Mouse (Mus musculus) midbrain, embryonic 10.5 days (tissue): Measurements from ENCODE around the gene Nek11. TPM values are rescaled to one million over a fixed set of nuclear protein-coding genes. Genes with fewer than 3 reads are reported as not detected.

Experiments used
- DNase-seq: peaks from one replicate; pipeline ENCODE4 v3.0.0-alpha.2; 2017; ENCODE audit warnings: low spot score
- H3K27ac ChIP-seq: fragments of 300-500 bp; sonication (generic); replicated peaks from 2 replicates; pipeline ENCODE4 v1.5.1; 2016; ENCODE audit warnings: mild to moderate bottlenecking
- H3K27me3 ChIP-seq: fragments of 300-500 bp; sonication (generic); 2 replicates; pipeline ENCODE4 v1.6.1; 2016; ENCODE audit warnings: low read depth, mild to moderate bottlenecking; ENCODE audit not compliant: poor library complexity, severe bottlenecking
- H3K36me3 ChIP-seq: fragments of 300-500 bp; sonication (generic); 2 replicates; pipeline ENCODE4 v1.6.1; 2016; ENCODE audit warnings: mild to moderate bottlenecking, moderate library complexity
- H3K4me1 ChIP-seq: fragments of 300-500 bp; sonication (generic); 2 replicates; pipeline ENCODE4 v1.6.1; 2016
- H3K4me3 ChIP-seq: fragments of 300-500 bp; sonication (generic); 2 replicates; pipeline ENCODE4 v1.5.1; 2016; ENCODE audit warnings: mild to moderate bottlenecking, moderate library complexity
- H3K9me3 ChIP-seq: fragments of 300-500 bp; sonication (generic); replicated peaks from 2 replicates; pipeline ENCODE4 v1.6.1; 2016; ENCODE audit warnings: mild to moderate bottlenecking
- WGBS: fragments of 180-500 bp; shearing (Covaris S2); methylation state at CpG from one replicate; pipeline ENCODE4 v1.1.7; 2016; 5-methylcytosine and 5-hydroxymethylcytosine counted together
- polyA plus RNA-seq: library from polyadenylated mRNA; unstranded; fragments of >200 nt; fragmentation: Nextera tagmentation; extraction: Ambion mirVana; gene quantifications from 2 replicates; pipeline ENCODE4 v1.2.1, GENCODE M21; 2016

Nek11 gene
- 0.37 and 0.44 TPM in 2 replicates for polyA plus RNA-seq

DNA sequence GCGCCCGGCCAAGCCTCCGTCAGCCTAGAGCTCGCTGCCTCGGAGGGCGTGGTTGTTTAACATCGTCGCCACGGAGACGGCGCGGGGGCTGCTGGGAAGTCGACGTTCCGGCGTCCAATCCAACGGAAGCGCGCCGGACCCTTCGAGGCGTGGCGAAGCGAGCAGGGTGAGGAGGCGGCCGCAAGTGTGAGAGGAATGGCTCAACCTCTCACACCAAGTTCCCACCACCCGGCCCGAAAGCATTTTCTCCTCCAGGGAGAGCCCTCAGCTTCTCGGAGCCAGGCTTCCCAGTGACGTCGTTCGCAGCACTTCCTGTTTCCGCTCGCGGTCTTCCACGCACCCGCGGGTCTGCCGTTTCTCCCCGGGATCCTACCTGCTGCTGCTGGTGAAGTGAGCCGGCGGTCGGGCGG is at the start of gene Nek11, which contains the start of gene Aste1:
Nek11 (minus strand) TSS at position 307 of the 410 bp plus-strand sequence.
Aste1 (plus strand) TSS at position 175 of the 410 bp plus-strand sequence.
- H3K4me3 ChIP-seq, result peak within 1 kb of the TSS; percentile 77
- H3K4me1 ChIP-seq, result peaks cover 27% of the 10 kb centered on the region
- H3K27ac ChIP-seq, result peak within 1 kb of the TSS; percentile 87
- peaks cover 27% of the 10 kb centered on the region for H3K36me3 ChIP-seq
- peaks cover 4% of the 10 kb centered on the region; the same call in 1 of the 2 replicates for H3K27me3 ChIP-seq
- no peaks in the 10 kb centered on the region for H3K9me3 ChIP-seq
- under 1% methylated on average over 44 of the region's 44 CpGs for WGBS
- peak; percentile 93 for DNase-seq

DNA sequence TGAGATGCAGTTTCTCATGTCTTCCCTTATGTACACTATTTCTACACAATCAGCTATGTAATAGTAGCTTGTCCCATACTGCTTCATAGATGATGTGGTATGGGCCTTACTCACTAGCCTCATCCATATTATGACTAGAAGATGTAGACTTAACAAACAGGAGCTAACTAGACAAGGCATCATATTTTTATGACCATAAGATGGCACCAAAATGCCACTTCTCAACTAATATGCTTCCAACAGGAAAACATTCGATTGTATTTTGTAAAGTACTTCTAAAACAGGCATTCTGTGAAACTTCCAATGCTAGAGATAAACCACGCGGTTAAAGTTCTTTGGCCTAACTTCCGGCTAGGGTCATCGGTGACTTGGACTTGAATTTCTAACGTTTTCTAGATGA is 13.2 kb upstream of the Nek11 start:
- Histone ChIP-seq H3K9me3 (no peaks in the 10 kb centered on the region), H3K4me3 (no peak overlapping the region), H3K27me3 (no peaks in the 10 kb centered on the region), H3K4me1 (no peaks in the 10 kb centered on the region), H3K36me3 (peaks cover 74% of the 10 kb centered on the region), H3K27ac (no peak overlapping the region)
- WGBS, result 92% methylated on average over 6 of the region's 6 CpGs
- DNase-seq, result no peak

DNA sequence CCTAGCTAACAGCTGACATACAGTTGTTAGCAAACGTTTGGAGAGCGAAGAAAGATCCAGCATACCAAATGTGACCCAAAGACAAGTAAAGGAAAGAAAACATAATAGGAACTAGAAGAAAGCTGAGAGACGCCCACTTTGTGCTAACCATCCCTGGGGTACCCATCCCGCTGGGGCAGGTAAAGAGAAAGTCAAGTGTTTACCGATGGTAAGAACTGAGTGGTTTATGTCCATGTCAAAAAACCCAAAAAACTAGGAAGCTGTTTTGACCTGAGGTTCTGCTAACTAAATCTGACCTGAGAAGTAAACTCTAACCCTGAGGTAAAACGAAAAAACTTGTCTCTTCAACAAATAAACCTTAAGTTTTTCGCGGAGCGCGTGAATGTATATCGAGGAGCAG is 604 bp downstream of the Nek11 start:
- Histone ChIP-seq H3K36me3 (peaks cover 26% of the 10 kb centered on the region), H3K4me1 (peaks cover 27% of the 10 kb centered on the region), H3K4me3 (peak overlapping the region; percentile 77), H3K9me3 (no peaks in the 10 kb centered on the region), H3K27me3 (peaks cover 4% of the 10 kb centered on the region; the same call in 1 of the 2 replicates), H3K27ac (peak overlapping the region; percentile 87; the same call in 1 of the 2 replicates)
- no peak for DNase-seq
- WGBS, result 14% methylated on average over 11 of the region's 11 CpGs

DNA sequence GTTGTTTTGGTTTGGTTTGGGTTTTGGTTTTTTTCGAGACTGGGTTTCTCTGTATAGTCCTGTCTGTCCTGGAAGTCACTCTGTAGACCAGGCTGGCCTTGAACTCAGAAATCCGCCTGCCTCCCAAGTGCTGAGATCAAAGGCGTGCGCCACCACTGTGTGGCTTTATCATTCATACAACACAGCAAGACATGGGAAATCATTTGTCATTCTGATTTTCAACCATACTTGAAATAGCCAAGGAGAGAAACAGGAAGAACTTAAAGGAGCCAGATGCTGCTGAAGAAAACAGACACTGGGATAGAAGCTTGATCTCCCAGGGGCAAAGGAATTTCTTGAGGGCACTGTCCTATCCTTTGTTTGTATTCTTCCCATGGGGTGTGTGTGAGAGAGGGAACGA is 4.7 kb downstream of the Nek11 start:
- Histone ChIP-seq H3K27me3 (peaks cover 4% of the 10 kb centered on the region; the same call in 1 of the 2 replicates), H3K4me1 (peaks cover 6% of the 10 kb centered on the region), H3K36me3 (no peaks in the 10 kb centered on the region), H3K27ac (no peak overlapping the region), H3K9me3 (no peaks in the 10 kb centered on the region), H3K4me3 (no peak overlapping the region)
- no peak for DNase-seq
- 74% methylated on average over 4 of the region's 5 CpGs for WGBS

DNA sequence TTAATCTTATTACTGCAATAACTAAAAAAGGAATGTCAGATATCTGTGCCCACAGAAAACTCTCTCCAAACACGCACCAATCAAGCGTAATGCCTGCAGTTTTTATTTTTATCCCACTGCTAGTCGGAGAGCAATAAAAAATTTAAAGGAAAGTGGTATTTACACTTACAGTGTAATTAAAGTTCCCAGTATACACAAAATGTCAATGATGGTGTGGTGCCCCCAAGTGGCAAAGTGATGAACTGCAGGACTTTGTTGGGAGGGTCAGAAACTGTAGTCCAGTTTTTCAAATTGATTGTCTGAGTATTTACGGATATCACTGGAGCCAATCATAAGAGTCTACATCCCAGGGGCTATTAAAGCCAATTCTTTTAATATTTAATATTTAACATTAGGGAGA is 6.0 kb downstream of the Nek11 start:
- no peak overlapping the region for H3K27ac ChIP-seq
- no peaks in the 10 kb centered on the region for H3K4me1 ChIP-seq
- H3K4me3 ChIP-seq, result no peak overlapping the region
- H3K9me3 ChIP-seq, result no peaks in the 10 kb centered on the region
- peak; percentile 63 for DNase-seq
- H3K27me3 ChIP-seq, result peaks cover under 1% of the 10 kb centered on the region; the same call in 1 of the 2 replicates
- H3K36me3 ChIP-seq, result no peaks in the 10 kb centered on the region
- 26% methylated on average over 4 of the region's 4 CpGs for WGBS

DNA sequence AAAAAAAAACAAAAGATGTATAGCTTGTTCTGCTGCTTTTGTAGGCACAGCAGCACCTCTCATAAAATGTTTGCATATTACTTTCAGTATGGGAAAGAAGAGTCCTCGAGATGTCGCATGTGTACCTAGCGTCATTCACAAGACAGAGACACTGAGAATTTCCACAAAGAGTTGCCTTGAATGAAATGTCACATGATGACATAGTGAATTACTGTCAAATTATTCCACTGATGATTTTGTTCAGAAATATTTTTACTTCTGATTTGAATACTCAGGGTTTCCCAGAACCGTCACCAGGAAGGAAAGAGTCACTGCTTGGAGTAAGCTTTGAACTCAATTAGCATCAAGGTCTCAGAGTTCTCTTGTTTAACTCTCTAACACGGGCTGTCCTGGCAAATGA is 7.9 kb downstream of the Nek11 start:
- Histone ChIP-seq H3K36me3 (no peaks in the 10 kb centered on the region), H3K4me3 (no peak overlapping the region), H3K27me3 (no peaks in the 10 kb centered on the region), H3K4me1 (no peaks in the 10 kb centered on the region), H3K27ac (no peak overlapping the region), H3K9me3 (no peaks in the 10 kb centered on the region)
- WGBS, result 83% methylated on average over 5 of the region's 5 CpGs
- DNase-seq, result no peak

DNA sequence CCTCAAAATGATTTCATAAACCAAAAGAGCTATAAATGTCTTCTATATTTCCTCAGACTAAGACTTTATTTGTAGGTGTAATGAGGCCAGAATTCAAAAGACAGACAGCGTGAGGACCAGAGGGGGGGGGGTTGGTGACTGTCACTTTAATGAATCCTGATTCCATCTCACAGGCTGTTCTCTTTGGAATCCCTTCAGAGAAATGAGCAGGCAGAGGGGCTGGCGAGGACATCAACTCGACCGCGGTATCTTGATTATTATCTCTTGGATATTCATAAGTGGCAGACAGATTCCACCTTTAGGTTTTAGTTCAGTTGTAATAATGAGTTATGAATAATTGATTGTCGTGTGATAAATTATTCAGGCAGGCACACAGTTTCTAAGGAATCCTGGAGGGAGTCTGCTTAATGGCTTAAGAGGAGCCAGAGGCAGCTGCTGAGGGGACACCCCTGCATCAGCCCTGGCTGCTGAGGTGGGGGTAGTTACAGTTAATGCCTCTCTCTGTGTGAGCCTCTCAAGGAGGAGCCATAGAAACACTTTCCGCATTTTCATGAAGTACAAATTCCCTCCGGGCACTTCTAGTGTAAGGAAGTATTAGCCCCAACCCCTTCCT is 15.7 kb downstream of the Nek11 start:
- H3K36me3 ChIP-seq, result no peaks in the 10 kb centered on the region
- H3K4me3 ChIP-seq, result no peak overlapping the region
- no peak overlapping the region for H3K27ac ChIP-seq
- H3K27me3 ChIP-seq, result no peaks in the 10 kb centered on the region
- H3K4me1 ChIP-seq, result peaks cover 3% of the 10 kb centered on the region; the same call in 1 of the 2 replicates
- no peak for DNase-seq
- 84% methylated on average over 8 of the region's 8 CpGs for WGBS
- H3K9me3 ChIP-seq, result no peaks in the 10 kb centered on the region

DNA sequence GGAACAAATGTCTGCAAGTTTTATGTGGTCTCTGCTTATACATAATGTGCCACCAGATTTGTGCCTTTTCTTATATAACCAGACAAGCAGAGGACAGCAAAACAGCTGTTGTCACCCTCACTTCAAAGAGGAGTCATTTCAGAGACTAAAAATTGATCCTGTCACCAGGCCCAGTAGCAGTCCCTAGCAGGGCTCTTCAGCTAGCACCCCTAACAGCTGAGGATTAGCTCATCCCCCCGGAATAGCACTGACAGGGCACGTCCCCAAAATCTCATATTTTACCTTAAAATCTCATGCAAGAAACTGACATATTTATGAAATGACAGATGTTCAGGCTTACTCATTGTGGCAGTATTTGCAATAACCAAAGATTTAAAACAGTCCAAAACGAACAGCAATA is 17.7 kb downstream of the Nek11 start:
- 84% methylated on average over 3 of the region's 3 CpGs for WGBS
- no peak for DNase-seq
- H3K27me3 ChIP-seq, result no peaks in the 10 kb centered on the region
- peaks cover 3% of the 10 kb centered on the region; the same call in 1 of the 2 replicates for H3K4me1 ChIP-seq
- H3K4me3 ChIP-seq, result no peak overlapping the region
- no peaks in the 10 kb centered on the region for H3K9me3 ChIP-seq
- H3K36me3 ChIP-seq, result no peaks in the 10 kb centered on the region
- H3K27ac ChIP-seq, result no peak overlapping the region

DNA sequence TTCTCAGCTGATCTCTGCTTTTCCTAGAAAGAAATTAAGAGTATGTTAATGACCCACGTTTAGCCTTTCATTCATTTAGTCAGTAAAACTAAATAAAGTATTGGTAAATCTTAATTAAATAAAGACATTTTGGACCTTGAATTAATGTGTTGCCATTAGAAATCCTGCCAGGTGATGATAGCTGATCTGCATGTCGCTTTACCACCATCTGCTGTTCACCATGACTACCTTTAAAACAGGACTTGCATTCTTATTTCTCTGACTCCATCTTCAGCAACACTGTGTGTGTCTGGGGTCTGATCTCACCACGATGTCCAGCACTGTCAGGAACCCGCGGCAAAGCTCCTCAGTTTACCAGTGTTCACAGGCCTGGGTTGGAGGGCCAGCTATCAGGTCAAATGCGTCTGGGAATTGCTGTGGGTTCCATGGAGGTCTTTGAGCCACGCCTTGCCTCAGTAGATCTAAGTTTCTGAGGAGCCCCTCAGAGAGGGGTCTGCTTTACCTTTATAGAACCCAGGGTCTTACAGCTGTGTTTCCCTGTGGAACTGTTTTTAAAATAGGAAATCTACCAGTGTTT is 18.3 kb downstream of the Nek11 start:
- Histone ChIP-seq H3K4me3 (no peak overlapping the region), H3K9me3 (no peaks in the 10 kb centered on the region), H3K27ac (no peak overlapping the region), H3K27me3 (no peaks in the 10 kb centered on the region), H3K4me1 (peaks cover 3% of the 10 kb centered on the region; the same call in 1 of the 2 replicates), H3K36me3 (no peaks in the 10 kb centered on the region)
- 84% methylated on average over 7 of the region's 7 CpGs for WGBS
- no peak for DNase-seq

DNA sequence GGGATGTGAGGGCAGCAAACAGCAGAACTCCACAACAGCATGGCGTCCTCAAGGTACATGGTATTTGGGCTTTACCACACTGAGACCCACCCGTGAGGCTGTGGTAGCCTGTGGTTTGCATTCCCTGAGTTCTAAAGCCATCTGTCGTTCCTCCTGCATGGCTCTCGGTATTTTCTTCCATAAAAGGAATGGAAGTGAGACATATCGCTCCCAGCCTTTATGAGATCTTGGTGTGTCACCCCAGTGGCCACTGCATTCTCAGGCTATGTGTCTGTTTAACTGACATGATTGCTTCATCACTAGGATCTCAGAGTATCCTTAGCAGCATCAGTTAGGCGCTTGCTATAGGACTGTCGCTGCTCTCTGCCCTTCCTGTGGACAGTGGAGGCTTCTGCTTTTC is 18.9 kb downstream of the Nek11 start:
- peaks cover 3% of the 10 kb centered on the region; the same call in 1 of the 2 replicates for H3K4me1 ChIP-seq
- no peak for DNase-seq
- H3K9me3 ChIP-seq, result no peaks in the 10 kb centered on the region
- H3K27me3 ChIP-seq, result no peaks in the 10 kb centered on the region
- 82% methylated on average over 7 of the region's 7 CpGs for WGBS
- H3K27ac ChIP-seq, result no peak overlapping the region
- no peaks in the 10 kb centered on the region for H3K36me3 ChIP-seq
- H3K4me3 ChIP-seq, result no peak overlapping the region

DNA sequence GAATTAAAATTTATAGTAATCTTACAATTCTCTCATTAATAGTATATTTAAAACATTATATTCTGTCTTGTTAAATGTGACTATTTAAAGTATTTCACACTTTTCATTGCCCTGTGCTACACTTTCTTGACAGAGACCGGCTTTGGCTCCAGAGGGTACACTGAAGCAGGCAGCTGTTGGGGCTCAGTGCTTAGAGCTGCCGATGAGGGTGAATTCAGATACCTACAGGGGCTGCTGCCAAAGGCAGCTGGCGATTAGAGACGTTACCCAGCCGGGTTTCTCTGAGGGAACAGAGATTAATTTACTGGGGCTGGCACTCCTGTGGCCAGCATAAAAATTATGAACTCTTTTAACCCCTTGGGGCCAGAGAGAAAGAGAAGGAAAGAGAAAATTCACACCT is 21.0 kb downstream of the Nek11 start:
- Histone ChIP-seq H3K9me3 (no peaks in the 10 kb centered on the region), H3K27ac (no peak overlapping the region), H3K4me3 (no peak overlapping the region), H3K36me3 (no peaks in the 10 kb centered on the region), H3K4me1 (no peaks in the 10 kb centered on the region), H3K27me3 (no peaks in the 10 kb centered on the region)
- no peak for DNase-seq
- 76% methylated on average over 5 of the region's 5 CpGs for WGBS

DNA sequence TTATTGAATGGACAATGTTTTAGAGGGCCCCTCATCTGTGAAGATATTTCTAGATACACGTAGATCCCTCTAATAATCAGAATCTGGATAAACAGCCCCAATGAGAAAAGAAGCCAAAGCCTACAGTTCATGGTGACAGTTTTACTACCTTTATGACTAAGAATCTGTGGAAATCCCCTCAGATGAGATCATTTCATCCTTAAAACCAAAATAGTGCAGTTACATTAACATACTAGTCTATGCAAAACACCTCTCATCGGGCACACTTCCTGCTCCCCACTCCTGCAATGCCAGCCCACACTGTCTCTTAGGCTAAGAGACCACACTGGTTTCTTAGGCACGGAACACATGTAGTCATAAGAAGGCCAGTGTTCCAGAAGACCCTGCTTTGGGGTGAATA is 26.7 kb downstream of the Nek11 start:
- Histone ChIP-seq H3K27ac (no peak overlapping the region), H3K36me3 (no peaks in the 10 kb centered on the region), H3K4me3 (no peak overlapping the region), H3K9me3 (no peaks in the 10 kb centered on the region), H3K4me1 (no peaks in the 10 kb centered on the region), H3K27me3 (no peaks in the 10 kb centered on the region)
- no peak for DNase-seq
- WGBS, result 95% methylated on average over 3 of the region's 3 CpGs

DNA sequence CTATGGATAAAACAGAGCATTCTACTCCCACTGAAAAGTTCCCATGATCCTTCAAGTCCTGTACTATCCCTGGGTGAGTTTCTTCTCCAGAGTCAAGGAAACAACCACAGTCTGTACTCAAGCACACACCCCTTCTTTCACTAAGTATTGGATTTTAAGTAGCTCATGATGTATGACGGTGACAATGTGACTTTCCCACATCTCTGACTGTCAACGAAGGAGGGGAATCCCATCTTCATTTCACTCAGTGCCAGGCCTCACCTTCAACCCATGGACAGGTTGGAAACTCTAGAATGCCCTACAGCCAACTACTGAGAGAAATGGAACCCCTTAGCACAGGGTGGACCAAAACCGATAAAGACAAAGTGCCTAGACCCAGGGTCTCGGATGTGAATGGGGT is 29.1 kb downstream of the Nek11 start:
- Histone ChIP-seq H3K36me3 (no peaks in the 10 kb centered on the region), H3K27me3 (no peaks in the 10 kb centered on the region), H3K4me1 (no peaks in the 10 kb centered on the region), H3K27ac (no peak overlapping the region), H3K9me3 (no peaks in the 10 kb centered on the region), H3K4me3 (no peak overlapping the region)
- DNase-seq, result no peak
- WGBS, result 93% methylated on average over 4 of the region's 4 CpGs
